Mouse (Mus musculus) olfactory bulb, adult 2 months (tissue): ENCODE results near the gene Gja5.

Source experiments
- CTCF ChIP-seq: fragments of 200-500 bp; IDR thresholded peaks from 2 replicates; pipeline ENCODE4 v1.5.1; 2012; ENCODE audit warnings: low read depth, mild to moderate bottlenecking, low read length, moderate library complexity; ENCODE audit not compliant: insufficient read depth
- POLR2A ChIP-seq: fragments of 200-500 bp; IDR thresholded peaks from 2 replicates; pipeline ENCODE4 v1.6.1; 2012; ENCODE audit warnings: mild to moderate bottlenecking, low read depth, low read length, moderate library complexity; ENCODE audit not compliant: insufficient read depth

DNA sequence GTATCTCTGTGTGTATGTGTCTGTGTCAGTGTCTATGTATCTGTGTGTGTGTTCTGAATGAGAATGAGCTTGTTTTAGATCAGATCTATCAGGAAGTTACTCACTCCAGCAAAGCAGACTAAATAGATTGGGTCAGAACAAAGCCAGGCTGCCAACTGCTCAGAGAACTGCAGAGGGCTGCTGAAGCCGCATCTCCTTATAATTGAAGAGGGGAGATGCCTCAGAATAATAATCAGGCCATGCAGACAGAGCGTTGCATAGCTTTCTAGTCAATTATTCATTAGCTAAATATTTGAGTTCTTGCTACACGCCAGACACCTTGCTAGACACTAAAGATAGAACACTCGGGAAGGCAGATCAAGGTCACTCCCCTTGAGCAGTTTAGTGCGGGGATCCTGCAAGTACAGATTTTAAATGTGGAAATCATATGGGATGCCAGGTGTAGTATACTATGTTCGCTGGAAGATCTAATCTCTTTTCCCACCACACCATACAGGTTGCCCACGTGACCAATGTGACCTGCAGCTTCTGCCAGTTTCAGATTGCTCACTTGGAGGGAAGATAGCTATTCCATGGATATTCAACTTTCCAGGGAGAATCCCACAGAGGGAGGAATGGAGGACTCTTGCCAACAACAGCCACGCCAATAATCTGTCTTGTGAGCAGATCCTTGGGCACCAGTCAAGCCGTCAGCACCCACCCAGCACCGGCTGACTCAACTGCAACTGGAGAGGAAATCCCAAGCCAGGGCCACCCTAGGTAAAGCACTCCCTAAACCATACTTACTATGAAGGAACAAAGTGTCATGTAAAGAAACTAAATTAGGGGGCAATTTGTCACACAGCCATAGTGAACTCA, 196.5 kb downstream of the Gja5 start:
- no peak for TF ChIP-seq CTCF
- no peak for TF ChIP-seq POLR2A
